Mouse (Mus musculus) cortical plate, adult 2 months (tissue): ENCODE measurements around the gene Adam8. TPM values are rescaled to one million over a fixed set of nuclear protein-coding genes. Genes with fewer than 3 reads are reported as not detected.

Experiments used
- H3K27ac ChIP-seq: fragments of 200-500 bp; 2 replicates; pipeline ENCODE4 v1.5.1; 2012; ENCODE audit warnings: low read length, control low read depth, inconsistent platforms; ENCODE audit not compliant: insufficient read depth
- H3K4me1 ChIP-seq: fragments of 200-500 bp; 2 replicates; pipeline ENCODE4 v1.6.1; 2011; ENCODE audit warnings: low read length; ENCODE audit not compliant: control insufficient read depth, insufficient read depth
- H3K4me3 ChIP-seq: fragments of 200-500 bp; 2 replicates; pipeline ENCODE4 v1.5.1; 2011; ENCODE audit warnings: mild to moderate bottlenecking, low read length, control low read depth; ENCODE audit not compliant: insufficient read depth
- CTCF ChIP-seq: fragments of 200-500 bp; IDR thresholded peaks from 2 replicates; pipeline ENCODE4 v1.5.1; 2011; ENCODE audit warnings: mild to moderate bottlenecking, control low read depth, low read length; ENCODE audit not compliant: insufficient read depth; ENCODE audit errors: extremely low read depth
- POLR2A ChIP-seq: fragments of 200-500 bp; IDR thresholded peaks from 2 replicates; pipeline ENCODE4 v1.6.1; 2011; ENCODE audit warnings: mild to moderate bottlenecking, low read length, control low read depth; ENCODE audit not compliant: insufficient read depth; ENCODE audit errors: extremely low read depth
- polyA plus RNA-seq: library from polyadenylated mRNA; depleted of rRNA; stranded (reverse); fragments of >200 nt; gene quantifications from 2 replicates; pipeline ENCODE4 v1.2.3, GENCODE M21; 2012; rRNA removed

Gene Adam8
- polyA plus RNA-seq: 6.2 and 6.5 TPM in 2 replicates

DNA sequence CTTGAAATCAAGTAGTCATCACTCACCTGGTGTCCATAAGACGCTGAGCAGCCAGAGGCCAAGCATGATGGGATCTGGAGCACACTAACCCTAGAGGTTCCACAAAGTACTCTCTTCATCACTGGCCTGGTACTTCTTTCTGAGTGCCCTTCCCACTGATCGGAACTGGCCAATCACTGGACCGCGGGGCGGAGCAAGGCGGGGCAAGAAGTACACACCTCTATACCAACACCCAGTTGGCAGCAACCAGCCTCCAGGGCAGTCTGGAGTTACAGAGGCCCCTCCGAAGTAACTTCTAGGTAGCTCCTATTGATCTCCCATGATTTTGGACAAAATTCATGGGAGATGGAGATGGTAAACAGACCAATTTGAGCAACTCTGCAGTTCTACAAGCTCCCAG lies at the start of gene Adam8:
Gene Adam8 (minus strand): TSS at position 157 of the 400 bp plus-strand sequence.
- peaks cover 5% of the 10 kb centered on the region; the same call in 1 of the 2 replicates for H3K4me1 ChIP-seq
- no peak within 1 kb of the TSS for H3K4me3 ChIP-seq
- no peak within 1 kb of the TSS for H3K27ac ChIP-seq
- TF ChIP-seq CTCF (no peak), POLR2A (no peak)

DNA sequence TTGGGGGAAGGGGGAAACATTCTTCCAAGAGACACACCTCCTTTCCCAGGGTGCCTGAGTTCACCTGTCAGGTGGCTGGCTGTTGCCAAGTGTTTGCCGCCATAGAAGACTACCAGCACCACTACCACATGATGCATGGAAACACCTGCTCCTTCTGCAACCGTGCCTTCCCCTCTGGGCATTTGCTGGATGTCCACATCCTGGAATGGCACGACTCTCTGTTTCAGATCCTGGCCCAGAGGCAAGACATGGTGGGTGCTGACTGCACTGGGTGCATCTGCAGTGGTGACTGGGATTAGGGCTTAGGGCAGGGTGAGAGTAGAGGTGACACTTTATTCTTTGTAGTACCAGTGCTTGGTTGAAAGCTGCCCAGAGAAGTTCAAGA lies 44.8 kb upstream of the Adam8 start:
- Histone ChIP-seq H3K27ac (no peak overlapping the region), H3K4me1 (peaks cover 3% of the 10 kb centered on the region), H3K4me3 (peak overlapping the region; percentile 75)
- TF ChIP-seq CTCF: no peak
- no peak for TF ChIP-seq POLR2A

DNA sequence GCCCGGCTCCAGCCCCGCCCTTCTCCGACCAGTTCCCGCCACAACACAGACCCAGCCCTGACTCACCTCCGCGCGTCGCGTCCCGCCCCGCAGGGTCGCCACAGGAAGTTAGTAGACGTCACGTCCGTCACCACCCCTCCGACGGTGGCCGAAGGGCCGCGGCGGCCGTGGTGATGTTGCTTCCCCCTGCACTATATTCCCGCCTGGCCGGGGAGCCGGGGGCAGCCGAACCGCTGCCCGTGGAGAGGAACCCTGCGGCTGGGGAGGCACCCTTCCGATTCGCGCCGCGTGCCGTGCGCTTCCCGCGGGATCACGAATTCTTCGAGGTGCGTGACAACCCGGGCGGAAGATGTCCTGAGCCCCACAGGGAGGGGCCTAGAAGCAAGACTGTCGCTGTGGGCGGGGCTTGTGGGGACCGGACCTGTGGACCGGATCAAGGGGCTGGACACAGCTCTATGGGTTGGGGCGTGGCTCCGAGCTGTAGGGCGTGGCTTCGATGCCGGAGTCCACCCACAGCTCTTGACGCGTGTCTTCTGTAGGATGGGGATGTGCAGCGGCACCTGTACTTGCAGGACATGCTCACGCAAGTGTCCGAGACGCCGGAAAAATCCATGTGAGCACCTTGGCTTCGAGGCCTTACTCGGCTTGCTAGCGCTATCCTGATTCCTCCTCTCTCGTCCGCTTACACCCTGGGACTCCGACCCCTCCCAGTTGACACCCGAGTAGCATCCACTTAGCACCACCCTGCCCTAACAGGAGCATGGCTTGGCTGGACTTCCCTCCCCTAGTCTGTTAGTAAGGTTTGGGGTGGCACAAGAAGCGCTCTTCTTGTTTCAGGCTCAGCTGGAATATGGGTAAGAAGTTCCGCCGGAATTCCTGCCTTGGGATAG lies 44.2 kb upstream of the Adam8 start, which contains the start of the genes Zfp511 and Tubgcp2:
Gene Zfp511 (plus strand): TSS at position 111 of the 890 bp plus-strand sequence.
Gene Tubgcp2 (minus strand): TSS at position 389 of the 890 bp plus-strand sequence.
- Histone ChIP-seq H3K4me1 (peaks cover 3% of the 10 kb centered on the region), H3K27ac (peak within 1 kb of the TSS; percentile 80), H3K4me3 (peak within 1 kb of the TSS; percentile 75)
- TF ChIP-seq POLR2A (peak; percentile 58), CTCF (no peak)

DNA sequence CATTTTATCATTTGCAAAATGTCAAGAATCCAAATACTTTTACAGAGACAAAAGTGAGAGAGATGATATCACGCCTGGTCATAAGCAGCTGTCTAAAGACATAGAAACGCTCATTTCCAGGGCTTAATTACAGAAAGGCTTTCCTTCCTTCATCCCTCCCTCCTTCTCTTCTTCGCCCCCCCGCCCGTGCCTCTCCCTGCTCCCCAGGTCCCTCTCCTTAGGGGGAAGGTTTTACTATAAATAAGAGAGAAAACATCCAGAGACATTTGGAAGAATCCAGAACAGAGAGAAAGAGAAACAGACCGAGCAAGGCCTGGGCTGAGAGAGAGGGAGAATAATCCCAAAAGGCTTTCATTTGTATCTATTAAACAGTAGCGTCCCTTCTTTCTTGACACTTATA lies 43.1 kb upstream of the Adam8 start:
- Histone ChIP-seq H3K4me1 (peaks cover 3% of the 10 kb centered on the region), H3K4me3 (peak overlapping the region; percentile 75), H3K27ac (no peak overlapping the region)
- TF ChIP-seq POLR2A: no peak

DNA sequence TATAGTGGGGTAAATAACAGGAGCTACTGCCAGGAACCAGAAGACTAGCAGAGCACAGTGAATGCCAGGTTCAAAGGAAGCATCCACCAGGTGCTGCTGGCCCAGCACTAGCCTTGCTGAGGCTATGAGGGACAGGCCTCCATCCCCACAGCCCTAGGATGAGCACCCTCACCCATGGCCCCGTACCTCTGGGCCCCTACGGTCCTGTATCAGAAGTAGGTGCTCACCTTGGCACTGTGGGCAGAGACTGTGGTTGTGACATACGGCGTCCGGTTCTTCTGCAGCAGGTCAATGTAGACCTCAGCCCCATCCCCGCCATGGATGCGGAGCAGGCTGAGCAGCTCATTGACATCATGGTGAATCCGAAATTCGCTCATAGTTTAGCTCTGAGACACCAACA lies 41.0 kb upstream of the Adam8 start:
- Histone ChIP-seq H3K27ac (no peak overlapping the region), H3K4me1 (peaks cover 3% of the 10 kb centered on the region), H3K4me3 (no peak overlapping the region)
- TF ChIP-seq CTCF: no peak
- no peak for TF ChIP-seq POLR2A

DNA sequence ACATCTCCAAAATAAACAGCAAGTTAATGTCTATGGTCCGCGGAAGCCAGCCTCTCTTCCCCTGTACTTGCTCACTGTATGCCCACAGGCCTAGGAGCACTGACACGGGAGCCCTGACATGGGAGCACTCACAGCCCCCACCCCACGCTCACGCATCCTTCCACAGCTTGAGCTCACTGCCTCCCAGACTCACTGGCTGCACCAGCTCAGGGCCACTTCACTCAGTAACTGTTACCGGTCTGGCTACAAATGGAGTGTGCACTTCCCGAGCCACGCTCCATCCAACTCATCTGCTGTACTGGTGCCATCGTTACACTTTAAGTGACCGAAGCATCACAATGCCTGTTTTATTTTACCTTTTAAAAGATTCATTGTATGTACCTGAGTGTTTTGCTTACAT lies 40.0 kb upstream of the Adam8 start:
- peaks cover 3% of the 10 kb centered on the region for H3K4me1 ChIP-seq
- H3K27ac ChIP-seq: no peak overlapping the region
- TF ChIP-seq CTCF: no peak
- no peak for TF ChIP-seq POLR2A
- H3K4me3 ChIP-seq: no peak overlapping the region

DNA sequence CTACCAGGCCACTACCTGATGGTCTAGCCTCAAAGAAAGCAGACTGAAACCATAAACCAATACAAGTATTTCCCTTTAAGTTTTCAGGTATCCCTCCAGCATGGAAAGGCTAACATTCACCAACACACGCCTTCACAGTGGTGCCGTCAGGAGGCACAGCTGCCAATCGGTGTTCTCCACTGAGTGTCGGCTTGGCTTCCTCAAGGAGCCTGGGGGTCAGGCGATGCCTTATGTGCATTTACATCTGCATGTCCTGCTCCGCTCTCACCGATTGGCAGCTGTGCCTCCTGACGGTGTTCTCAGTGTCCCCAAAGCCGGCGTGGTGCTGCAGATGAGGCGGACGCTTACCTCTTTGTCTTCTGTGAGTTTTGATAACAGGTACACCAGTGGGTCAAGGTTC lies 39.4 kb upstream of the Adam8 start:
- H3K4me1 ChIP-seq: no peaks in the 10 kb centered on the region
- H3K4me3 ChIP-seq: no peak overlapping the region
- no peak overlapping the region for H3K27ac ChIP-seq
- TF ChIP-seq POLR2A: no peak
- no peak for TF ChIP-seq CTCF

DNA sequence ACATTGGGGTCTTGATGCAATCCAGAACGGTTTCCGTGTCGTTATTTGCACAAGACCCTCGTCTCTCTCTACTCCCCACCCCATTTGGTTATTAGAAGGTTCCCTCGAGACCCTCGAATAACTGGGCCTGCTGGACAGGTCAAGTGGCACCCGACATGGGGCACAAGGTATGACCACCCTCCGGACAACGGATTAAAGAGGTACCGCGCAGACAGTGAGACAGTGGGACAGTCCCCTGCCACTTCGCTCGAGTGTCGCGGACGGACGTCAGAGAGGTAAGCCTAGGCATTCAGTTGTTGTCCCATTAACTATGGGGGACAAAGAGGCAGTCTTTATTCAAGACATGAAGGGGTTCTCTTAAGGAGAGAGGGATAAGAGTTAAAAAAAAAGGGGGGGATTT lies 19.0 kb upstream of the Adam8 start:
- no peaks in the 10 kb centered on the region for H3K4me1 ChIP-seq
- no peak overlapping the region for H3K4me3 ChIP-seq
- H3K27ac ChIP-seq: no peak overlapping the region
- no peak for TF ChIP-seq POLR2A
- TF ChIP-seq CTCF: no peak

DNA sequence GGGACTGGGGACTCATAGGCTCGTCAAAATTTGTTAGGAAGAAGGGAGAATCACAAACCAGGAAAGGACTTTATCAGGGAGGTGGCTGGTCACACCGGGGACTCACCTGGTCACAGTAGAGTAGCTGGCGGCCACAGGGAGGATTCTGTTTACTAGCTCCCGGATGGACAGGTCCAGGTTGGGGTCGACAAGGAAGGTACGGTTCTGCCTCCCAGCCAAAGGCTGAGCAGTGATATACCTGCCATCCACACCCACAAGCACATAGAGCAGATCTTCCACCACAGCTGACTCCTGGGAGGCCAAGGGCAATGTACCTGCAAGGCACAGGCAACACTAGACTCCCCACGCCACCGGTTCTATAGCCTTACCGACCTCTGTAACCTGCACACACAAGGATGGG lies 15.4 kb upstream of the Adam8 start:
- Histone ChIP-seq H3K4me3 (no peak overlapping the region), H3K4me1 (no peaks in the 10 kb centered on the region), H3K27ac (no peak overlapping the region)
- TF ChIP-seq POLR2A (no peak), CTCF (no peak)
